Mouse (Mus musculus): ENCODE data around the gene Loxl4. TPM values are rescaled to one million over a fixed set of nuclear protein-coding genes. Genes with fewer than 3 reads are reported as not detected.
A peak's percentile ranks its signal among the peaks of the same experiment; 100 is the strongest.

The Loxl4 gene
- 0.06 and 0.28 TPM in 2 replicates for polyA plus RNA-seq (2014; fragmentation: Nextera tagmentation; extraction: Ambion mirVana)

DNA sequence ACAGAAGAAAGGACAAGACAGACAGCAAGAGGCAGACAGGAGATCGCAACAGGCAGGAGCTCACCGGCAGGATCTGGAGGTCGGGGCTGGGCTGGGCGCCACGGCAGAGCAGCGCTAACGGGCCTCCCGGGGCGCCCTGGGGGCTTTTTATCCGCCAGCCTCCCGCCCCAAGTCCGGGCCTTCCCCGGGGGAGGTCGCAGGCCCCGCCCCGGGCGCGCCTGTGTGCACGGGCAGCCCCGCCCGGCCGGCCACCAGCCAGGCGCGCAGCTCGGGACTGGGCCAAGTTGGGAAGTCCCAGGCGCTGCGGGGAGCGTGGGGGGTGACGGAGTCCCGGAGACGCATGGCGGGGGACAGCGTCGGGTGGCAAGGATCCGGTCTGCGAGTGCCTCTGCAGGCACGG is at the start of gene Loxl4:
TSS of gene Loxl4 (minus strand) at position 160 of the 400 bp plus-strand sequence.
- peak; percentile 21 for DNase-seq (ENCODE audit: low spot score)
- under 1% methylated on average over 36 of the region's 37 CpGs for WGBS

DNA sequence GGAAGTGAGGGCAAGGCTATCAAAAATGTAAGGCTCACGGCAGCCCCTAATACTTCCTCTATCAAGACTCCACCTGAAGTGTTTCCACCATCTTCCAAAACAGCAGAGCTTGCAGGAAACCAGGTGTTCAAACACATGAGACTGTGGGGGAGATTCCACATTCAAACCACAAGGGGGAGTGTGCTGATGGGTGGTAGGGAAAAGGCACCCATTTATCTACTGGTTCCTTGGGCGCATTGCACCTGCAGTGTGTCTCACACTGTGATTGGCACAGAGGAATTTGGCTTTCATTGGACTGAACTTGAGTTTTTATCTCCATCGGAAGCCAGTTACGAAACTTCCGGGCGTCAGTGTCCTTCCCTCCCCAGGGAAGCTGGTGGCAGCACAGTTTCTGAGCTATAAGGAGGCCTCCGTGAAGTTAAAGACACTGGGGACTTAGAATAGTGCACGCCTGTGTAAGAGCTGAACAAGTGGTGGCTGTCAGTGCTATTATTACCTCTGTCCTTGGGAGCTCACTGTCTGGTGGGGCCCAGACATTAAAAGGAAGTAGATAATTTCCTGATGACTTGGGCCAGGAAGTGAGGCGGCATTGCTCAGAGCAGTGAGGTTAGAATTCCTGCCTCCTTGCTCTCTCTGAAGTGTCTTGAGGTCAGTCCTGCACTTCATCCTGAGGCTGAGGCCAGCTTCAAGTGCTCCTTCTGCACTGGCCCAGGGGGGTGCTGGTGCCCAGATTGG is 49.0 kb upstream of the Loxl4 start:
- DNase-seq (ENCODE audit: low spot score) (peak; percentile 35), ATAC-seq (replicated peaks; ENCODE audit: insufficient number of reproducible peaks, low FRiP score, low TSS enrichment, low read depth) (no peak)
- no peaks in the 10 kb centered on the region for H3K9me3 ChIP-seq (replicated peaks; ENCODE audit: control insufficient read depth, low read length)
- H3K9ac ChIP-seq (replicated peaks; ENCODE audit: low read length) = no peak overlapping the region
- H3K4me3 ChIP-seq (ENCODE audit: low read depth, low read length) = no peak overlapping the region
- H3K36me3 ChIP-seq (replicated peaks; ENCODE audit: control insufficient read depth, insufficient read depth, low read depth, low read length) = no peaks in the 10 kb centered on the region
- H3K27ac ChIP-seq (replicated peaks; ENCODE audit: low read depth, low read length) = no peak overlapping the region
- no peaks in the 10 kb centered on the region for H3K27me3 ChIP-seq (ENCODE audit: control insufficient read depth, insufficient read depth, low read length)
- no peak overlapping the region for H3K4me2 ChIP-seq (ENCODE audit: low read depth, low read length)
- H3K4me1 ChIP-seq (ENCODE audit: control insufficient read depth, insufficient read depth, low read length) = no peaks in the 10 kb centered on the region
- WGBS = 78% methylated on average over 9 of the region's 9 CpGs

More for the DNA sequence above, at the start of gene Loxl4:
- Histone ChIP-seq H3K9me3 (replicated peaks; ENCODE audit: control insufficient read depth, low read length) (no peaks in the 10 kb centered on the region), H3K4me2 (ENCODE audit: low read depth, low read length) (peak within 1 kb of the TSS; percentile 48), H3K9ac (replicated peaks; ENCODE audit: low read length) (peak within 1 kb of the TSS; percentile 14; the same call in 1 of the 2 replicates), H3K27ac (replicated peaks; ENCODE audit: low read depth, low read length) (no peak within 1 kb of the TSS), H3K27me3 (ENCODE audit: control insufficient read depth, insufficient read depth, low read length) (peaks cover 3% of the 10 kb centered on the region; the same call in 1 of the 2 replicates), H3K4me1 (ENCODE audit: control insufficient read depth, insufficient read depth, low read length) (no peaks in the 10 kb centered on the region; the same call in 1 of the 2 replicates), H3K4me3 (ENCODE audit: low read depth, low read length) (peak within 1 kb of the TSS; percentile 20), H3K36me3 (replicated peaks; ENCODE audit: control insufficient read depth, insufficient read depth, low read depth, low read length) (no peaks in the 10 kb centered on the region)
- ATAC-seq (replicated peaks; ENCODE audit: insufficient number of reproducible peaks, low FRiP score, low TSS enrichment, low read depth) = 0 out of 2 replicates have a peak, but pooled peaks have one; percentile 29

DNA sequence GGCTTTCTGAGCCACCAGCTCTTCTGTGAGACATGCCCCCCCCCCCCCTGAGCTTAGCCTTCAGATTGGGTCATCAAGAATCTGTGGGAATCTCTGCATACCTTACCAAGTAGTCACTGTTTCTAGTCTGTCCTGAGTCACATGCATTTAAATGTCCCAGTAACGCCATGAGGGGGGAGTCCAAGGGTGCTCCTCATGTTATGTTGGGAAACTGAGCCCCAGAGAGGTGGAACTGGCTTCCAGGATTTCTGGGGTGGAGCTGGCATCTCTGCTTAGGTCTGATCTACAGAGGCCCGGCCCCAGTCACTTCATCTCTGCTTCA is 47.6 kb upstream of the Loxl4 start:
- H3K27me3 ChIP-seq (ENCODE audit: control insufficient read depth, insufficient read depth, low read length) = no peaks in the 10 kb centered on the region
- no peak overlapping the region for H3K27ac ChIP-seq (replicated peaks; ENCODE audit: low read depth, low read length)

DNA sequence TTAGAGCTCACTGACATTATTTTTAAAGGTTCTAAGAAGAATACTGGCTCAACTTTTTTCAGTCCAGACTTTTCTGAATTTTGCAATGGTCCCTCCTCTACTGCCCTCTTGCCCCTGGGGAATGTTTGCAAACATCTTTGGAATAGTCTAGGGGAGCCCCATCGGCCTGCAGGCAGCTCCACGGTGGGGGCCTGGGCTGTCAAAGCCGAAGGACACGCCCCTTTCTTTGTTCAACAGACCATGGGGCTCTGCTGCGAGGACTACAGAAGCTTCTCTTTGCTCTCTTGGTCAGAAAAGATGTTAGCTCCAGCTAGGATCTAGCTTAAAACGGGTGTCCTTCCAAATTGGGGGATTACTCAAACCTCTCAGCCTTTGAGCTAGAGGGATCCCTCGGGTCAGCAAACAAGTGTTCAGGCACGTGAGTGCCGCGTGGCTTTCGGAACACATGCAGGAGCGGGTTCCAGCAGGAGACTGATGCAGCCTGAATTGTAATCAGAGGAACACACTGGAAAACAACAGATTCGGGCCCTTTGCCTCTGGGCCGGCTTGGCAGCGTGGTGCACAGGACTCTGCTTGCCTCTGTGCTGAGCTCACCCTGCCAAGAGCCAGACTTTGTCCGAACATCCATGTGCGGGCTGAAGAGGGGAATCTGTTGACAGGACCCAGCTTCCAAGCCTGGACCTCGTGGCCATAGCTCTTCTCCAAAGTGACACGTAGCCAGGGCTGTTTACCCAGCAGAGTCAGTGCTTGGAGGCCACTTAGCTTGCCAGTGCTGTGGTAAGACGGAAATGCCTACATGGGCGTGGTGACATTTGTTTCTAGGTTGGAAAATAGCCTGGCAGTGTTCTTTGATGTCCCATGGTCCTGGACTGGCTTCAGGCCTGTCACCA is 47.0 kb upstream of the Loxl4 start:
- ATAC-seq (replicated peaks; ENCODE audit: insufficient number of reproducible peaks, low FRiP score, low TSS enrichment, low read depth) = no peak
- 47% methylated on average over 21 of the region's 21 CpGs for WGBS
- Histone ChIP-seq H3K9ac (replicated peaks; ENCODE audit: low read length) (no peak overlapping the region), H3K9me3 (replicated peaks; ENCODE audit: control insufficient read depth, low read length) (no peaks in the 10 kb centered on the region), H3K36me3 (replicated peaks; ENCODE audit: control insufficient read depth, insufficient read depth, low read depth, low read length) (no peaks in the 10 kb centered on the region), H3K4me3 (ENCODE audit: low read depth, low read length) (no peak overlapping the region), H3K4me2 (ENCODE audit: low read depth, low read length) (no peak overlapping the region), H3K27ac (replicated peaks; ENCODE audit: low read depth, low read length) (no peak overlapping the region), H3K4me1 (ENCODE audit: control insufficient read depth, insufficient read depth, low read length) (no peaks in the 10 kb centered on the region), H3K27me3 (ENCODE audit: control insufficient read depth, insufficient read depth, low read length) (no peaks in the 10 kb centered on the region)
- no peak for DNase-seq (ENCODE audit: low spot score)

More for the DNA sequence above, 47.6 kb upstream of the Loxl4 start:
- DNase-seq (ENCODE audit: low spot score) (no peak), ATAC-seq (replicated peaks; ENCODE audit: insufficient number of reproducible peaks, low FRiP score, low TSS enrichment, low read depth) (no peak)
- Histone ChIP-seq H3K9ac (replicated peaks; ENCODE audit: low read length) (no peak overlapping the region), H3K36me3 (replicated peaks; ENCODE audit: control insufficient read depth, insufficient read depth, low read depth, low read length) (no peaks in the 10 kb centered on the region), H3K4me2 (ENCODE audit: low read depth, low read length) (no peak overlapping the region), H3K4me3 (ENCODE audit: low read depth, low read length) (no peak overlapping the region), H3K4me1 (ENCODE audit: control insufficient read depth, insufficient read depth, low read length) (no peaks in the 10 kb centered on the region), H3K9me3 (replicated peaks; ENCODE audit: control insufficient read depth, low read length) (no peaks in the 10 kb centered on the region)
- 88% methylated on average over 2 of the region's 2 CpGs for WGBS

DNA sequence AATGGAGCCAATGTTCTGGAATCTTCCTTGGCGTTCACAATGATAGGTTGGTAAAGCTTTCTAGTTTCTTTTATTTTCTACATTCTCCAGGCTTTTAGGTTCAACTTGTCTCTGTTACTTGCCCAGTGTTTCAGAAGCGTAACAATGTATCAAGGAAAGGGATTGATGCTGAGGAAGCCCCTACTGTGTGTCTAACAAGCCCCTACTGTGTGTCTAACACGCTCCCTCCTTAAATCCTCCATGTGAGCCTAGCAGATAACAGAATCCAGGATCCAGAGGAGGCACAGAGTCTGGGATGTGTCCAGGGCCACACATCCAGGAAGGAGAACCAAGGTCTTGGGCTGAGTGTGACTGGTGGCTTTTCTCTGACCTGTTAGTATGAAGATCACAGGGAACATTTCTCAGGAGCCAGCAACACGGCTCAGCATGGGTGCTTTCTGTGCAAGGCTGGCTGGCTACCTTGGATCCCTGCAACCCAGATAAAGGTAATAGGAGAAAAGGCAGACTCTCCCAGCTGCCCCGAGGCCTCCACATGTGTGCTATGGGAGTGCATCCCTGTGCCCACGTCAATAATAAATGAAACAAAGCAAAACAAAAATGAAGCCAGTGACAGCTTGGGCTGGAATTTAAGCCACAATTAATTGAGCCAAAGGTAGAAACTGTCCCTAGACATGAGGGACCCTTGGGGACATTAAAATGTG is 46.0 kb upstream of the Loxl4 start:
- H3K36me3 ChIP-seq (replicated peaks; ENCODE audit: control insufficient read depth, insufficient read depth, low read depth, low read length) = no peaks in the 10 kb centered on the region
- no peaks in the 10 kb centered on the region for H3K4me1 ChIP-seq (ENCODE audit: control insufficient read depth, insufficient read depth, low read length)
- H3K27me3 ChIP-seq (ENCODE audit: control insufficient read depth, insufficient read depth, low read length) = no peaks in the 10 kb centered on the region; the same call in 1 of the 2 replicates
- no peak overlapping the region for H3K4me3 ChIP-seq (ENCODE audit: low read depth, low read length)
- H3K9ac ChIP-seq (replicated peaks; ENCODE audit: low read length) = no peak overlapping the region
- DNase-seq (ENCODE audit: low spot score) (no peak), ATAC-seq (replicated peaks; ENCODE audit: insufficient number of reproducible peaks, low FRiP score, low TSS enrichment, low read depth) (no peak)
- WGBS = 66% methylated on average over 6 of the region's 6 CpGs
- no peak overlapping the region for H3K27ac ChIP-seq (replicated peaks; ENCODE audit: low read depth, low read length)
- no peak overlapping the region for H3K4me2 ChIP-seq (ENCODE audit: low read depth, low read length)
- H3K9me3 ChIP-seq (replicated peaks; ENCODE audit: control insufficient read depth, low read length) = no peaks in the 10 kb centered on the region

DNA sequence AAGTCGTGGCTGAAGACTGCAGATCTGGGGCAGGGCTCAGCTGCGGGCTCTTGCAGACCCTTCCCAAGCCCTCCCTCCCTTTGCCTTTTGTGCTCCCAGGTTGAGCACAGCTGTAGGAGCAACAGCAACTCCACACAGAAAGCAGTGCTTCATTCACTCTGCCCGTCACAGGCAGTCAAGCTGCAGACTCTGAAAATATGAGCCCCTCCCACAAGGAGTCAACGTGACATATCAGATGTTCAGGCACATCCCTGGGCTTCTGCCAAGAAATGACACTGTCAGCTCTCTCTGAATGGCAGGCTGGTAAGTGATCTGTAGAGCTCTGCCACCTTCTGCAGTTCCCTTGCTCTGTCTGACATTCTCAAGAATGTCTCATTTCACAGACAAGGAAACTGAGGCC is 45.2 kb upstream of the Loxl4 start:
- Histone ChIP-seq H3K9me3 (replicated peaks; ENCODE audit: control insufficient read depth, low read length) (no peaks in the 10 kb centered on the region), H3K4me2 (ENCODE audit: low read depth, low read length) (no peak overlapping the region), H3K27me3 (ENCODE audit: control insufficient read depth, insufficient read depth, low read length) (no peaks in the 10 kb centered on the region; the same call in 1 of the 2 replicates), H3K4me1 (ENCODE audit: control insufficient read depth, insufficient read depth, low read length) (no peaks in the 10 kb centered on the region), H3K36me3 (replicated peaks; ENCODE audit: control insufficient read depth, insufficient read depth, low read depth, low read length) (no peaks in the 10 kb centered on the region), H3K9ac (replicated peaks; ENCODE audit: low read length) (no peak overlapping the region), H3K27ac (replicated peaks; ENCODE audit: low read depth, low read length) (no peak overlapping the region), H3K4me3 (ENCODE audit: low read depth, low read length) (no peak overlapping the region)
- DNase-seq (ENCODE audit: low spot score) (no peak), ATAC-seq (replicated peaks; ENCODE audit: insufficient number of reproducible peaks, low FRiP score, low TSS enrichment, low read depth) (no peak)
- WGBS = 38% methylated on average over 4 of the region's 4 CpGs

DNA sequence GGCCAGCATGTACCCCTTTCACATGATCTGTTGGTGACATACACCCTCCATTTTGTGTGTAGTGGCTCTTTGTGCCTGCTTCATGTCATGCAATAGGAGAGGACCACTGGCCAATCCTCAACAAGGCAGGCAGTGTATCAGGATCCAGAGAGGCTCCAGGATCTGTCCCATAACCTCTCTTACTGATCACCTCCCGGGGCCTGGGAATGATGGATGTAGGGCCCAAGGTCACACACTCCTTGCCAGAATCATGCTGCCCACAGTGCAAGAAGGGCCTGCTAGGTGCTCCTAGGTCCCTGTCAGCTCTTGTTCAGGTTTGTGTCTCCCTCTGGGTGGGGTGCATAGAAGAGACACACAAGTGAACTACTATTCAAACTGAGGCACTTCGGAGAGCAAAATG is 44.7 kb upstream of the Loxl4 start:
- no peaks in the 10 kb centered on the region; the same call in 1 of the 2 replicates for H3K27me3 ChIP-seq (ENCODE audit: control insufficient read depth, insufficient read depth, low read length)
- 87% methylated on average over 2 of the region's 2 CpGs for WGBS
- DNase-seq (ENCODE audit: low spot score) = no peak

More for the DNA sequence above, 44.7 kb upstream of the Loxl4 start:
- no peaks in the 10 kb centered on the region for H3K9me3 ChIP-seq (replicated peaks; ENCODE audit: control insufficient read depth, low read length)
- H3K4me1 ChIP-seq (ENCODE audit: control insufficient read depth, insufficient read depth, low read length) = no peaks in the 10 kb centered on the region
- no peaks in the 10 kb centered on the region for H3K36me3 ChIP-seq (replicated peaks; ENCODE audit: control insufficient read depth, insufficient read depth, low read depth, low read length)
- no peak overlapping the region for H3K9ac ChIP-seq (replicated peaks; ENCODE audit: low read length)
- H3K27ac ChIP-seq (replicated peaks; ENCODE audit: low read depth, low read length) = no peak overlapping the region
- no peak overlapping the region for H3K4me2 ChIP-seq (ENCODE audit: low read depth, low read length)
- H3K4me3 ChIP-seq (ENCODE audit: low read depth, low read length) = no peak overlapping the region
- no peak for ATAC-seq (replicated peaks; ENCODE audit: insufficient number of reproducible peaks, low FRiP score, low TSS enrichment, low read depth)
